Mouse (Mus musculus) lung, embryonic 16.5 days (tissue): ENCODE data around the gene Prtg. TPM values are rescaled to one million over a fixed set of nuclear protein-coding genes. Genes with fewer than 3 reads are reported as not detected.

ENCODE experiments used
- ATAC-seq: fragments of 200-750 bp; cut with Nextera tagmentation; 2 replicates; pipeline ENCODE4 v1.8.0; 2017; ENCODE audit warnings: low read depth, mild to moderate bottlenecking, moderate library complexity
- H3K27ac ChIP-seq: fragments of 300-500 bp; sonication (generic); 2 replicates; pipeline ENCODE4 v1.5.1; 2014; ENCODE audit warnings: mild to moderate bottlenecking, control low read depth, low read length
- H3K27me3 ChIP-seq: fragments of 300-500 bp; sonication (generic); 2 replicates; pipeline ENCODE4 v1.6.1; 2014; ENCODE audit warnings: low read depth, low read length, mixed read lengths; ENCODE audit not compliant: control insufficient read depth, insufficient read depth
- H3K36me3 ChIP-seq: fragments of 300-500 bp; sonication (generic); 2 replicates; pipeline ENCODE4 v1.6.1; 2014; ENCODE audit warnings: low read length; ENCODE audit not compliant: control insufficient read depth, insufficient read depth
- H3K4me1 ChIP-seq: fragments of 300-500 bp; sonication (generic); replicated peaks from 2 replicates; pipeline ENCODE4 v1.6.1; 2014; ENCODE audit warnings: low read length, mixed read lengths; ENCODE audit not compliant: control insufficient read depth, insufficient read depth
- H3K4me2 ChIP-seq: fragments of 300-500 bp; sonication (generic); 2 replicates; pipeline ENCODE4 v1.6.1; 2014; ENCODE audit warnings: low read depth, low read length, control low read depth
- H3K4me3 ChIP-seq: fragments of 300-500 bp; sonication (generic); 2 replicates; pipeline ENCODE4 v1.5.1; 2014; ENCODE audit warnings: mild to moderate bottlenecking, low read length, control low read depth
- H3K9ac ChIP-seq: fragments of 300-500 bp; sonication (generic); 2 replicates; pipeline ENCODE4 v1.6.1; 2014; ENCODE audit warnings: low read length, control low read depth
- H3K9me3 ChIP-seq: fragments of 300-500 bp; sonication (generic); 2 replicates; pipeline ENCODE4 v1.6.1; 2016; ENCODE audit warnings: low read length; ENCODE audit not compliant: control insufficient read depth
- WGBS: fragments of 180-500 bp; shearing (Covaris S2); extraction: QIAGEN DNeasy Blood & Tissue Kit; methylation state at CpG from one replicate; pipeline ENCODE4 v1.1.7; 2014; 5-methylcytosine and 5-hydroxymethylcytosine counted together
- polyA plus RNA-seq: library from polyadenylated mRNA; unstranded; fragments of >200 nt; fragmentation: Nextera tagmentation; extraction: Ambion mirVana; gene quantifications from 2 replicates; pipeline ENCODE4 v1.2.1, GENCODE M21; 2015

Gene Prtg
- polyA plus RNA-seq, 1 experiment from 2014 or later: 0.34 TPM

- no peaks in the 10 kb centered on the region for H3K9me3 ChIP-seq
- WGBS: 20% methylated on average over 14 of the region's 14 CpGs
- H3K4me1 ChIP-seq: peaks cover 12% of the 10 kb centered on the region
- peak overlapping the region; percentile 100 for H3K4me2 ChIP-seq
- H3K27ac ChIP-seq: no peak overlapping the region
- peak overlapping the region; percentile 82 for H3K4me3 ChIP-seq
- no peaks in the 10 kb centered on the region for H3K36me3 ChIP-seq
- H3K27me3 ChIP-seq: no peaks in the 10 kb centered on the region
- ATAC-seq: no peak
- H3K9ac ChIP-seq: no peak overlapping the region
Measured at GRCm38 (mm10) chr9:72806146-72806545, 528 bp upstream of the Prtg start.

GRCm38 (mm10) chr9:72807420-72808005 lies 839 bp downstream of the Prtg start:
- no peaks in the 10 kb centered on the region for H3K9me3 ChIP-seq
- H3K27ac ChIP-seq: peak overlapping the region; percentile 22; the same call in 1 of the 2 replicates
- peak overlapping the region; percentile 100 for H3K4me2 ChIP-seq
- ATAC-seq: peak; percentile 73
- H3K27me3 ChIP-seq: no peaks in the 10 kb centered on the region
- H3K9ac ChIP-seq: peak overlapping the region; percentile 79
- H3K36me3 ChIP-seq: no peaks in the 10 kb centered on the region
- H3K4me3 ChIP-seq: peak overlapping the region; percentile 82
- 0% methylated on average over 49 of the region's 52 CpGs for WGBS
- peaks cover 13% of the 10 kb centered on the region for H3K4me1 ChIP-seq

GRCm38 (mm10) chr9:72808176-72808575 lies 1.5 kb downstream of the Prtg start:
- no peak overlapping the region for H3K27ac ChIP-seq
- peak overlapping the region; percentile 79; the same call in 1 of the 2 replicates for H3K9ac ChIP-seq
- no peaks in the 10 kb centered on the region for H3K36me3 ChIP-seq
- peak overlapping the region; percentile 100 for H3K4me2 ChIP-seq
- no peak for ATAC-seq
- peak overlapping the region; percentile 82 for H3K4me3 ChIP-seq
- peaks cover 19% of the 10 kb centered on the region for H3K4me1 ChIP-seq
- 5% methylated on average over 6 of the region's 6 CpGs for WGBS
- no peaks in the 10 kb centered on the region for H3K9me3 ChIP-seq
- H3K27me3 ChIP-seq: no peaks in the 10 kb centered on the region

- Histone ChIP-seq H3K9me3 (no peaks in the 10 kb centered on the region), H3K4me3 (no peak overlapping the region), H3K27me3 (no peaks in the 10 kb centered on the region), H3K36me3 (no peaks in the 10 kb centered on the region), H3K27ac (no peak overlapping the region), H3K4me2 (peak overlapping the region; percentile 100; the same call in 1 of the 2 replicates), H3K4me1 (peaks cover 21% of the 10 kb centered on the region), H3K9ac (no peak overlapping the region)
- WGBS: 45% methylated on average over 3 of the region's 3 CpGs
- ATAC-seq: no peak
Measured at GRCm38 (mm10) chr9:72808586-72808985, 1.9 kb downstream of the Prtg start.

GRCm38 (mm10) chr9:72809077-72809476 lies 2.4 kb downstream of the Prtg start:
- Histone ChIP-seq H3K4me1 (peaks cover 21% of the 10 kb centered on the region), H3K4me2 (no peak overlapping the region)
- ATAC-seq: no peak

GRCm38 (mm10) chr9:72810607-72811006 lies 3.9 kb downstream of the Prtg start:
- H3K4me2 ChIP-seq: no peak overlapping the region
- no peaks in the 10 kb centered on the region for H3K9me3 ChIP-seq
- no peak overlapping the region for H3K4me3 ChIP-seq
- H3K36me3 ChIP-seq: no peaks in the 10 kb centered on the region
- H3K27me3 ChIP-seq: no peaks in the 10 kb centered on the region
- H3K9ac ChIP-seq: no peak overlapping the region
- WGBS: 55% methylated on average over 5 of the region's 5 CpGs
- H3K27ac ChIP-seq: no peak overlapping the region
- peaks cover 21% of the 10 kb centered on the region for H3K4me1 ChIP-seq
- no peak for ATAC-seq

More at GRCm38 (mm10) chr9:72809077-72809476, 2.4 kb downstream of the Prtg start:
- Histone ChIP-seq H3K27ac (no peak overlapping the region), H3K9me3 (no peaks in the 10 kb centered on the region), H3K4me3 (no peak overlapping the region), H3K36me3 (no peaks in the 10 kb centered on the region), H3K9ac (no peak overlapping the region), H3K27me3 (no peaks in the 10 kb centered on the region)
- 70% methylated on average over 2 of the region's 2 CpGs for WGBS

- H3K9ac ChIP-seq: no peak overlapping the region
- ATAC-seq: no peak
- 65% methylated on average over 7 of the region's 7 CpGs for WGBS
- no peak overlapping the region for H3K4me2 ChIP-seq
- no peaks in the 10 kb centered on the region for H3K36me3 ChIP-seq
- H3K9me3 ChIP-seq: no peaks in the 10 kb centered on the region
- H3K27me3 ChIP-seq: no peaks in the 10 kb centered on the region
- peaks cover 15% of the 10 kb centered on the region for H3K4me1 ChIP-seq
- no peak overlapping the region for H3K4me3 ChIP-seq
- no peak overlapping the region for H3K27ac ChIP-seq
Measured at GRCm38 (mm10) chr9:72812091-72812490, 5.4 kb downstream of the Prtg start.

- ATAC-seq: no peak
- Histone ChIP-seq H3K9me3 (no peaks in the 10 kb centered on the region), H3K4me2 (no peak overlapping the region), H3K9ac (no peak overlapping the region), H3K27ac (no peak overlapping the region), H3K27me3 (no peaks in the 10 kb centered on the region), H3K4me1 (peaks cover 13% of the 10 kb centered on the region), H3K36me3 (no peaks in the 10 kb centered on the region), H3K4me3 (no peak overlapping the region)
- WGBS: 25% methylated on average over 18 of the region's 18 CpGs
Measured at GRCm38 (mm10) chr9:72812594-72813570, 6.2 kb downstream of the Prtg start.

- H3K27me3 ChIP-seq: no peaks in the 10 kb centered on the region
- WGBS: 37% methylated on average over 4 of the region's 4 CpGs
- no peaks in the 10 kb centered on the region for H3K4me1 ChIP-seq
- H3K4me2 ChIP-seq: no peak overlapping the region
- H3K9me3 ChIP-seq: no peaks in the 10 kb centered on the region
- H3K9ac ChIP-seq: no peak overlapping the region
- no peaks in the 10 kb centered on the region for H3K36me3 ChIP-seq
- no peak overlapping the region for H3K4me3 ChIP-seq
- no peak for ATAC-seq
- no peak overlapping the region for H3K27ac ChIP-seq
Measured at GRCm38 (mm10) chr9:72825511-72825910, 18.8 kb downstream of the Prtg start.
